Mouse (Mus musculus) heart, postnatal 36 days (tissue): ENCODE measurements around the gene St6galnac6. TPM values are rescaled to one million over a fixed set of nuclear protein-coding genes. Genes with fewer than 3 reads are reported as not detected.

Source experiments
- DNase-seq, 2 experiments: peaks; one replicate each; pipeline ENCODE4 v3.0.0; 2021 to 2022
- intact Hi-C: fragments of 180-260 bp; cut with DNase I; formaldehyde crosslinking; loops from one replicate; pipeline ENCODE4 v1.15.1; 2025
- total RNA-seq, 2 experiments: library from RNA; stranded (reverse); gene quantifications; 2 replicates each; pipeline ENCODE4 v1.2.3; 2021

St6galnac6 gene
- total RNA-seq, 2 experiments from 2014 or later, result 108 to 116 TPM

GRCm38 (mm10) chr2:32582830-32583799, 16.4 kb upstream of the St6galnac6 start:
- DNase-seq, result peak; percentile 79 to 83
- intact Hi-C loops, result loop anchor here (1.0 to 5.0 kb wide), 2 partner anchors 19 to 34 kb away; no protein-coding TSS in a partner anchor

GRCm38 (mm10) chr2:32585149-32585714, 14.3 kb upstream of the St6galnac6 start:
- intact Hi-C loops, result loop anchor here (2.0 kb wide), 1 partner anchor 104 kb away; no protein-coding TSS in a partner anchor
- no peak for DNase-seq

- DNase-seq, result peak; percentile 90 to 91
Measured at GRCm38 (mm10) chr2:32586871-32587351, 12.6 kb upstream of the St6galnac6 start, which contains the start of gene St6galnac4. Gene St6galnac4, plus strand, starts transcription at chr2:32587095.

GRCm38 (mm10) chr2:32587731-32588321, 11.7 kb upstream of the St6galnac6 start:
- DNase-seq, result peak; percentile 45 to 64
- intact Hi-C loops, result no loop called here

More at GRCm38 (mm10) chr2:32586871-32587351, 12.6 kb upstream of the St6galnac6 start, which contains the start of gene St6galnac4:
- intact Hi-C loops, result no loop called here

GRCm38 (mm10) chr2:32589213-32589795, 10.2 kb upstream of the St6galnac6 start:
- intact Hi-C loops, result loop anchor here (1.0 kb wide), 1 partner anchor 10 kb away; the partner anchor contains the start of gene St6galnac6
- peak; percentile 51 to 53 for DNase-seq

- no peak for DNase-seq
- intact Hi-C loops, result no loop called here
Measured at GRCm38 (mm10) chr2:32590224-32590623, 9.3 kb upstream of the St6galnac6 start.

GRCm38 (mm10) chr2:32591249-32591648, 8.3 kb upstream of the St6galnac6 start:
- DNase-seq, result no peak
- intact Hi-C loops, result no loop called here

- DNase-seq, result no peak
- intact Hi-C loops, result no loop called here
Measured at GRCm38 (mm10) chr2:32596725-32597124, 2.8 kb upstream of the St6galnac6 start.

GRCm38 (mm10) chr2:32597248-32597647, 2.3 kb upstream of the St6galnac6 start:
- no peak for DNase-seq
- intact Hi-C loops, result no loop called here

GRCm38 (mm10) chr2:32597699-32598098, 1.8 kb upstream of the St6galnac6 start:
- intact Hi-C loops, result no loop called here
- DNase-seq, result no peak

GRCm38 (mm10) chr2:32598506-32598905, 1.0 kb upstream of the St6galnac6 start:
- intact Hi-C loops, result no loop called here
- DNase-seq, result peak; percentile 45 to 47

GRCm38 (mm10) chr2:32601417-32602065, 2.0 kb downstream of the St6galnac6 start:
- intact Hi-C loops, result loop anchor here (1.0 kb wide), 1 partner anchor 18 kb away; no protein-coding TSS in a partner anchor
- DNase-seq, result no peak

GRCm38 (mm10) chr2:32602600-32603054, 3.1 kb downstream of the St6galnac6 start:
- peak; percentile 90 to 95 for DNase-seq
- intact Hi-C loops, result loop anchor here (1.0 kb wide), 1 partner anchor 19 kb away; no protein-coding TSS in a partner anchor

GRCm38 (mm10) chr2:32604631-32605030, 5.1 kb downstream of the St6galnac6 start:
- intact Hi-C loops, result no loop called here
- no peak for DNase-seq

GRCm38 (mm10) chr2:32606161-32607142, 6.9 kb downstream of the St6galnac6 start:
- intact Hi-C loops, result no loop called here

GRCm38 (mm10) chr2:32607262-32607947, 7.9 kb downstream of the St6galnac6 start:
- intact Hi-C loops, result no loop called here
- peak; percentile 46 to 66 for DNase-seq

More at GRCm38 (mm10) chr2:32606161-32607142, 6.9 kb downstream of the St6galnac6 start:
- DNase-seq, result peak; percentile 86 to 90

- intact Hi-C loops, result no loop called here
- DNase-seq, result peak; percentile 76 to 86
Measured at GRCm38 (mm10) chr2:32608141-32608777, 8.8 kb downstream of the St6galnac6 start.
